Mouse (Mus musculus): ENCODE results near the gene Ptprj.

DNA sequence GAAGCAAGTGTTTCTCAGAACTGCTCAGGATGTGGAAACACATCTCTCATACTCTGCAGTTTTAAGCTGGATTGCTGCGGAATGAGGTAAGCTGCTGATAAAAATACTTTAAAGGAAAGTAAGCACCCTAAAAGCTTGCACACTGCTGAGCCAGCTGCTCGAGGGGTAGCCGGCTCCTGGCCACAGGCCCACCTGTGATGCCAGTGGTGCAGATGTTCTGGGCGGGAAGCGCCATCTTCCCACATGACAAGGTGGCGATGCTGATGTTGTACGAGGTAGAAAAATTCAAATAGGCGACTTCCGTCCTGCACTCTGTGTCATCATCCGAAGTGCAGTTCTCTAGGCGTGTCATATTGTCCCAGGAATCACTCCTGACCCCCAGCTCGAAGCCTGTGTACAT lies 122.5 kb downstream of the Ptprj start:
- no peak for TF ChIP-seq CTCF (IDR thresholded peaks at IDR 0.05)
- no peak for TF ChIP-seq POLR2A (IDR thresholded peaks at IDR 0.05; ENCODE audit: insufficient read depth, low read depth, low read length)
- no peak for TF ChIP-seq EP300 (IDR thresholded peaks at IDR 0.05; ENCODE audit: insufficient read depth, low read depth, low read length)

Data from heart, adult 2 months (tissue).